Mouse (Mus musculus) embryonic facial prominence, embryonic 11.5 days (tissue): ENCODE measurements around the gene Idi2. TPM values are rescaled to one million over a fixed set of nuclear protein-coding genes. Genes with fewer than 3 reads are reported as not detected.
"Not testable (repeated sequence)": the region's sequence is repeated elsewhere in the genome, so short reads cannot be mapped to it uniquely, and the experiment has no call there.

Experiments
- ATAC-seq: fragments of 200-750 bp; cut with Nextera tagmentation; replicated peaks from 2 replicates; pipeline ENCODE4 v1.8.0; 2017; ENCODE audit warnings: low read depth; ENCODE audit not compliant: insufficient number of reproducible peaks, low FRiP score, low TSS enrichment
- DNase-seq: peaks from one replicate; pipeline ENCODE4 v3.0.0-alpha.2; 2015; ENCODE audit warnings: low spot score
- H3K27ac ChIP-seq: fragments of 300-500 bp; sonication (generic); replicated peaks from 2 replicates; pipeline ENCODE4 v1.5.1; 2014; ENCODE audit warnings: mild to moderate bottlenecking, low read depth, low read length, control low read depth
- H3K27me3 ChIP-seq: fragments of 300-500 bp; sonication (generic); 2 replicates; pipeline ENCODE4 v1.6.1; 2014; ENCODE audit warnings: mild to moderate bottlenecking, low read length, moderate library complexity, mixed read lengths; ENCODE audit not compliant: control insufficient read depth, insufficient read depth
- H3K36me3 ChIP-seq: fragments of 300-500 bp; sonication (generic); replicated peaks from 2 replicates; pipeline ENCODE4 v1.6.1; 2014; ENCODE audit warnings: low read depth, mild to moderate bottlenecking, low read length, moderate library complexity, mixed read lengths; ENCODE audit not compliant: control insufficient read depth, insufficient read depth
- H3K4me1 ChIP-seq: fragments of 300-500 bp; sonication (generic); 2 replicates; pipeline ENCODE4 v1.6.1; 2014; ENCODE audit warnings: low read length, mixed read lengths; ENCODE audit not compliant: control insufficient read depth, insufficient read depth
- H3K4me2 ChIP-seq: fragments of 300-500 bp; sonication (generic); 2 replicates; pipeline ENCODE4 v1.6.1; 2014; ENCODE audit warnings: low read depth, mild to moderate bottlenecking, control low read depth, low read length, moderate library complexity
- H3K4me3 ChIP-seq: fragments of 300-500 bp; sonication (generic); 2 replicates; pipeline ENCODE4 v1.5.1; 2014; ENCODE audit warnings: low read depth, low read length, control low read depth
- H3K9ac ChIP-seq: fragments of 300-500 bp; sonication (generic); replicated peaks from 2 replicates; pipeline ENCODE4 v1.6.1; 2014; ENCODE audit warnings: mild to moderate bottlenecking, control low read depth, low read length
- H3K9me3 ChIP-seq: fragments of 300-500 bp; sonication (generic); replicated peaks from 2 replicates; pipeline ENCODE4 v1.6.1; 2016; ENCODE audit warnings: mild to moderate bottlenecking, low read length, inconsistent platforms, mixed read lengths; ENCODE audit not compliant: control insufficient read depth
- WGBS: fragments of 180-500 bp; shearing (Covaris S2); extraction: QIAGEN DNeasy Blood & Tissue Kit; methylation state at CpG from one replicate; pipeline ENCODE4 v1.1.7; 2014; 5-methylcytosine and 5-hydroxymethylcytosine counted together
- polyA plus RNA-seq: library from polyadenylated mRNA; unstranded; fragments of >200 nt; fragmentation: Nextera tagmentation; extraction: Ambion mirVana; gene quantifications from 2 replicates; pipeline ENCODE4 v1.2.1, GENCODE M21; 2014

Gene Idi2
- polyA plus RNA-seq: not detected in 2 replicates

GRCm38 (mm10) chr13:8952563-8952962, at the start of gene Idi2:
Gene Idi2, plus strand, starts transcription at chr13:8952863.
- not testable (repeated sequence) for H3K27ac ChIP-seq, H3K27me3 ChIP-seq, H3K9ac ChIP-seq, ATAC-seq, DNase-seq, H3K4me1 ChIP-seq, H3K4me3 ChIP-seq, H3K36me3 ChIP-seq, H3K4me2 ChIP-seq, H3K9me3 ChIP-seq

GRCm38 (mm10) chr13:8905986-8906385, 46.7 kb upstream of the Idi2 start:
- not testable (repeated sequence) for DNase-seq, ATAC-seq, H3K27ac ChIP-seq, H3K9me3 ChIP-seq, H3K4me3 ChIP-seq, H3K27me3 ChIP-seq, H3K4me2 ChIP-seq, H3K9ac ChIP-seq, H3K4me1 ChIP-seq, H3K36me3 ChIP-seq
- WGBS: 84% methylated on average over 2 of the region's 2 CpGs

GRCm38 (mm10) chr13:8913890-8914289, 38.8 kb upstream of the Idi2 start:
- not testable (repeated sequence) for H3K27ac ChIP-seq, H3K4me2 ChIP-seq, H3K36me3 ChIP-seq, DNase-seq, H3K9ac ChIP-seq, H3K27me3 ChIP-seq, H3K9me3 ChIP-seq, H3K4me3 ChIP-seq, ATAC-seq, H3K4me1 ChIP-seq
- 92% methylated on average over 8 of the region's 8 CpGs for WGBS

- no peak overlapping the region for H3K9ac ChIP-seq
- no peak overlapping the region for H3K4me3 ChIP-seq
- no peaks in the 10 kb centered on the region for H3K4me1 ChIP-seq
- H3K36me3 ChIP-seq: no peaks in the 10 kb centered on the region
- no peaks in the 10 kb centered on the region for H3K27me3 ChIP-seq
- no peak overlapping the region for H3K4me2 ChIP-seq
- no peak overlapping the region for H3K27ac ChIP-seq
- ATAC-seq: no peak
- H3K9me3 ChIP-seq: no peaks in the 10 kb centered on the region
- WGBS: 54% methylated on average over 2 of the region's 2 CpGs
- DNase-seq: no peak
Measured at GRCm38 (mm10) chr13:8933499-8933898, 19.2 kb upstream of the Idi2 start.

- not testable (repeated sequence) for H3K9ac ChIP-seq, ATAC-seq, H3K4me2 ChIP-seq, H3K27ac ChIP-seq, H3K27me3 ChIP-seq, H3K36me3 ChIP-seq, H3K9me3 ChIP-seq, DNase-seq, H3K4me1 ChIP-seq, H3K4me3 ChIP-seq
- WGBS: 80% methylated on average over 6 of the region's 6 CpGs
Measured at GRCm38 (mm10) chr13:8937611-8938140, 15.0 kb upstream of the Idi2 start.

- DNase-seq, ATAC-seq: not testable (repeated sequence)
- WGBS: 86% methylated on average over 4 of the region's 4 CpGs
Measured at GRCm38 (mm10) chr13:8941110-8941509, 11.6 kb upstream of the Idi2 start.

GRCm38 (mm10) chr13:8941701-8942100, 11.0 kb upstream of the Idi2 start:
- not testable (repeated sequence) for H3K4me2 ChIP-seq, H3K9ac ChIP-seq, H3K4me1 ChIP-seq, ATAC-seq, H3K27ac ChIP-seq, DNase-seq, H3K27me3 ChIP-seq, H3K4me3 ChIP-seq, H3K9me3 ChIP-seq, H3K36me3 ChIP-seq
- WGBS: 63% methylated on average over 1 of the region's 5 CpGs

More at GRCm38 (mm10) chr13:8941110-8941509, 11.6 kb upstream of the Idi2 start:
- not testable (repeated sequence) for H3K27me3 ChIP-seq, H3K4me1 ChIP-seq, H3K4me2 ChIP-seq, H3K4me3 ChIP-seq, H3K9me3 ChIP-seq, H3K36me3 ChIP-seq, H3K27ac ChIP-seq, H3K9ac ChIP-seq

- H3K4me3 ChIP-seq, H3K36me3 ChIP-seq, H3K9ac ChIP-seq, H3K27me3 ChIP-seq, ATAC-seq, H3K27ac ChIP-seq, DNase-seq, H3K9me3 ChIP-seq, H3K4me1 ChIP-seq, H3K4me2 ChIP-seq: not testable (repeated sequence)
- WGBS: no CpG with 5 or more reads among the region's 5 CpGs
Measured at GRCm38 (mm10) chr13:8943828-8944227, 8.8 kb upstream of the Idi2 start.
